Mouse (Mus musculus) adrenal gland, postnatal 4 days (tissue): Measurements from ENCODE around the gene Tspan3. TPM values are rescaled to one million over a fixed set of nuclear protein-coding genes. Genes with fewer than 3 reads are reported as not detected.

Source experiments
- DNase-seq, 2 experiments: peaks; one replicate each; pipeline ENCODE4 v3.0.0; 2021 to 2022; ENCODE audit warnings: low spot score in 2 of 2, mixed read lengths in 2 of 2
- total RNA-seq, 2 experiments: library from RNA; stranded (reverse); gene quantifications; 2 replicates each; pipeline ENCODE4 v1.2.3; 2021

The Tspan3 gene
- total RNA-seq, 2 experiments from 2014 or later: 164 to 171 TPM

GRCm38 (mm10) chr9:56118582-56118981 lies 46.7 kb downstream of the Tspan3 start:
- peak in 1 of 2 experiments; percentile 36 for DNase-seq

GRCm38 (mm10) chr9:56118091-56118490 lies 47.2 kb downstream of the Tspan3 start:
- DNase-seq: no peak

- DNase-seq: no peak
Measured at GRCm38 (mm10) chr9:56108174-56108573, 57.1 kb downstream of the Tspan3 start.

GRCm38 (mm10) chr9:56107527-56107926 lies 57.8 kb downstream of the Tspan3 start:
- DNase-seq: no peak

- no peak for DNase-seq
Measured at GRCm38 (mm10) chr9:56106274-56107072, 58.8 kb downstream of the Tspan3 start.

- DNase-seq: no peak
Measured at GRCm38 (mm10) chr9:56104921-56105320, 60.4 kb downstream of the Tspan3 start.

DNA sequence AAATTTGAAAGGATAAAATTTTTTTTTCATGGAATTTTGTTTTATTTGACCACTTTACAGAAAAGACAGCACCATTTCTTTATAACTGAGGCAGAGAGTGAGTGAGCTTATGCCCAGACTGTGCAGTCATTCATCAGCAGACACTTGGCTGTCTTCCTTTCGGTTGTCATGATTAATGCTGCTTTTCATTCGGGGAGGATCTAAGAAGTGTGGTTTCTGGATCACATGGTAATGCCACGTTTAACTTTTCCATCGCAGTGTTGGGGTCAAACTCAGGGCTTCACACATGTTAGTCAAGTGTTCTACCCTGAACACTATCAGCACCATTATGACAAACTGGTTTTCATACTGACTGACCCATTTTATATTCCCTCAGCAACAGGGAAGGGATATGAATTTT lies 64.3 kb downstream of the Tspan3 start:
- no peak for DNase-seq

DNA sequence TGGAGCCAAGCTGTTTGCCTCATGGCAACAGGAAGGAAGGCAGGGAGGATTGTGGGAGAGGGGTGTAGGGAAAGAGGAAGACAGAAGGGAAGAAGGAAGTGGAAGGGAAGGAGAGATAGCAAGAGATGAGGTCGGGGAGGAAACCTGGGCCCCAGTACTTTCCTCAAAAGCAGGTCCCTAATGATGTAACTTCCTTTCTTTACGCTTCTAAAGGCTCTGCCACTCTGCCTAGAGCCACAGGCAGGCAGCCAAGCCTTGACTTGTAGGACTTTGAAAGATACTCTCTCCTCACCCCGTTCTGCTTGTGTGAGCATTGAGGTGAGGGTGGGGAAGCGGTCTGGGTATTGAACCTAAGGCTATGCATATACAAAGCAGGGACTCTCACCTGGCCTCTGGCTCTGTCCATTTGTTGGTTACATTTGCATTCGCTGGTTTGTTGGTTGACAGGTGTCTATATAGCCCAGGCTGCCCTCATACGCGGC lies 65.2 kb downstream of the Tspan3 start:
- DNase-seq: no peak

GRCm38 (mm10) chr9:56097584-56098298 lies 67.5 kb downstream of the Tspan3 start:
- DNase-seq: no peak

DNA sequence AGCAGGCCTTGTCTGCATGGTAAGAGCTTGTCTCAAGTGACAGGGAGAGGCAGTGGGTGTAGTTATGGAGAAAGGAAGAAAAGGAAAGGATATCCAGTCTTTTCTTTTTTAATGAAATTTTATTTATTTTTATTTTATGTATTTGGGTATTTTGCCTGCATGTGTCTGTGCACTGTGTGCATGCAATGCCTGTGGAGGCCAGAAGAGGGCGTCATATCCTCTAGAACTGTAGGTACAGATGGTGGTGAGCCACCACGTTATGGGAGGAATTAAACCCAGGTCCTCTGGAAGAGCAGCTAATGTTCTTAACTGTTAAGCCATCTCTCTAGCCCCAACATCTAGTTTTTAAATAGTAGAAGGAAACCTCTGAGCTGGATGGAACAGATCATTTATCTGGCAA lies 73.2 kb downstream of the Tspan3 start:
- no peak for DNase-seq

DNA sequence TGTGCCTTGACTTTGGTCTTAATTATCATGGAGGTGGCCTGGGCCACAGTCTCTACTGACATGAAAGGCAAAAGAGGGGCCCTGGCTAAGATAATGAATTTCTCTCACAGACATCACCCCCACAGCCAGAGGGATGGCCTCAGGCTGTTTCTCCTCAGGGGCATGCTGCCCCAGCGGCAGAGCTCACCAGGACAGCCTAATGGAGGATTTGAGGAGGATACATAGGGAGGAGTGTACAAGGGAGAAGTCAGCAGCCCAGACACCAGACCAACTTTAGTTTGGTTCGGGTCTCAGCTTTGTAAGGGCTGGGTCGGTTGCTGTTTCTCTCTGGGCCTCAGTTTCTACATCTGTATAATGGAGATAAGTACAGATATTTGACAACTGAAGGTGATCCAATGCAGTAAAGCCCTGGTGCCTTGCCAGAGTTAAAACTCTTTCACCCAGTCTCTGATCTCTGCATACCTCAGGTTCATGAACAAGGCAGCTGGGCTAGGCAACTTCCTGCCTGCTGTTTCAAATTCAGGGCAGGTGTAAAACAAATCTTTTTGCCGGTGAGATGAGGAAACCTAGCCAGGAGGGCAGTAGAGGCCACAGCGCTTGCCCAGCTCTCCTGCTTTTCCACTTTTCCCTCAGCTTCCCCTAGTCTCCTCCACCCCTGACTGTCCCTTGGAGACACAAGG lies 74.6 kb downstream of the Tspan3 start:
- DNase-seq: no peak

GRCm38 (mm10) chr9:56089778-56090520 lies 75.3 kb downstream of the Tspan3 start, which contains the start of gene Pstpip1:
Gene Pstpip1 (plus strand): TSS chr9:56089962.
- DNase-seq: peak in 1 of 2 experiments; percentile 35

DNA sequence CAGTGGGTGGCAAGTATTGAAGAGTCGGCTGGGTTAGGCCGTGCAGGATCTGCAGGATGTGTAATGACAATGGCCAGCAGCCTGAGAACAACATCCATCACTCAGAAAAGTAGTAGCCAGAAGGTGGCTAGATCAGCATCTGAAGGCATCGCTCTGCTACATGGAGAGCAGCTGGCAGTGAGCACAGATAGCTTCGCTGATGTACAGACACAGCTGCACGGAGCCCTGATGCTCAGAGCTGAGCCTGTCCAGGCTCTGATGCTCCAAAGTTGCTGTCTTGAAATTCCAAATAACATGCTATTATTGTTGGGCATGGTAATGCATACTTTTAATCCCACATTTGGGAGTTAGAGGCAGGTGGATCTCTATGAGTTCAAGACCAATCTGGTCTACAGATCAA lies 78.8 kb downstream of the Tspan3 start:
- DNase-seq: no peak

Other genes with a start within 250 kb of the Tspan3 start
- gene Scaper, start 227.4 kb downstream of the Tspan3 start, total RNA-seq: 10 to 100 TPM; 17.3 to 18.6 TPM
- not detected for gene 4930563M21Rik, start 154.9 kb downstream of the Tspan3 start, total RNA-seq
- gene Rcn2, start 123.6 kb downstream of the Tspan3 start, total RNA-seq: 10 to 100 TPM; 73.0 to 73.2 TPM
- 1 to 10 TPM; 2.3 to 2.6 TPM for gene Pstpip1, start 75.5 kb downstream of the Tspan3 start, total RNA-seq